Mouse (Mus musculus) cerebellum, adult 11-12 months (tissue): ENCODE measurements around the gene Ceacam5.

Experiments
- DNase-seq: peaks from one replicate; pipeline ENCODE4 v3.0.0; 2022

Gene Ceacam5

GRCm38 (mm10) chr7:17712938-17713337, at the start of gene Ceacam5:
Gene Ceacam5, plus strand, starts transcription at chr7:17713238.
- no peak for DNase-seq
